ENCODE assay signal across 11 mouse cellular contexts in the genomic region with DNA sequence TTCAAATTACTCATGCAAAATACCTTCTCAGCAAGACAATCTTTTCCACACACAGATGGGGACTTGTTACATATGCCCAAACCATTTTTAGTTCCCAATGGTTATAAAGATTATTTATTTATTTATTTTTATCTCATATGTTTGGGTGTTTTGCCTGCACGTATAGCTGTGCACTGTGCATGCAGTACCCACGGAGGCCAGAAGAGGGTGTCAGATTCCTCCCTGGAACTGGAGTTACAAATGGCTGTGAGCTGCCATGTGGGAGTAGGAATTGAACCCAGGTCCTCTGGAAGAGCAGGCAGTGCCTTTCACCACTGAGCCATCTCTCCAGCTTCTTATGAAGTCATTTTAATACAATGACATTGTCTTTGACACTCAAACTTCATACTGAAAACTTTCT. TPM values are rescaled to one million over a fixed set of nuclear protein-coding genes. Genes with fewer than 3 reads are reported as not detected.
DNase-seq lines count a peak whose midpoint lies in the region; ATAC-seq and TF ChIP-seq lines count a peak whose summit lies in the region.
"Had no signal": no experiment of that assay in that cellular context is flagged by ENCODE, and none has a peak within 500 bp of the region (broad histone marks: within the 10 kb centered on the region; RNA-seq: fewer than 3 reads in every experiment).

No protein-coding gene starts in this region.

- H3K27ac ChIP-seq in lung, embryonic 14.5 days (ENCODE audit: low read depth): no peak overlapping the region
- no peak overlapping the region for H3K27ac ChIP-seq in bone marrow macrophage, adult 2 months (ENCODE audit: insufficient read depth, low read depth, low read length)
- no peak overlapping the region for H3K27ac ChIP-seq in lung, postnatal 0 days (ENCODE audit: low read length)

- peak overlapping the region; percentile 1; the same call in 1 of the 2 replicates for H3K4me3 ChIP-seq in lung, embryonic 14.5 days (ENCODE audit: low read depth, low read length)
- no peak overlapping the region for H3K4me3 ChIP-seq in bone marrow macrophage, adult 2 months (ENCODE audit: insufficient read depth, low read length)
- H3K4me3 ChIP-seq in lung, postnatal 0 days (ENCODE audit: low read depth, low read length): no peak overlapping the region

- no peaks in the 10 kb centered on the region for H3K4me1 ChIP-seq in lung, embryonic 14.5 days (ENCODE audit: insufficient read depth)
- H3K4me1 ChIP-seq in bone marrow macrophage, adult 2 months (ENCODE audit: control insufficient read depth, insufficient read depth, low read length): no peaks in the 10 kb centered on the region
- no peaks in the 10 kb centered on the region for H3K4me1 ChIP-seq in lung, postnatal 0 days (ENCODE audit: insufficient read depth, low read depth, low read length)

- peak; percentile 61 for TF ChIP-seq CTCF in lung, embryonic 14.5 days (IDR thresholded peaks at IDR 0.05; ENCODE audit: low read depth)
- TF ChIP-seq CTCF in bone marrow macrophage, adult 2 months (IDR thresholded peaks at IDR 0.05; ENCODE audit: low read depth, low read length): peak; percentile 17; the same call in 1 of the 2 replicates
- TF ChIP-seq CTCF in lung, postnatal 0 days (IDR thresholded peaks at IDR 0.05): peak; percentile 66

- no peaks in the 10 kb centered on the region for H3K9me3 ChIP-seq in lung, embryonic 14.5 days (ENCODE audit: low read depth, low read length)
- H3K9me3 ChIP-seq in lung, postnatal 0 days (ENCODE audit: low read length): no peaks in the 10 kb centered on the region

- no peak for TF ChIP-seq POLR2A in bone marrow macrophage, adult 2 months (IDR thresholded peaks at IDR 0.05; ENCODE audit: borderline replicate concordance, low read depth, low read length)

- peak; percentile 37 for DNase-seq in embryo, embryonic 10 days (ENCODE audit: low spot score)
- DNase-seq in embryo, embryonic 9.5 days (ENCODE audit: extremely low spot score): no peak
- DNase-seq in lung, embryonic 14.5 days: peak; percentile 53
- DNase-seq in lung, postnatal 25 days (ENCODE audit: low spot score): no peak
- DNase-seq in lung, postnatal 0 days (ENCODE audit: low spot score): no peak
- no peak for DNase-seq in frontal cortex, adult 2 months (ENCODE audit: extremely low spot score in 1 of 2, low spot score in 1 of 2)
- DNase-seq: cerebellum, adult 11-12 months; kidney, adult 9 months had no signal

- no peaks in the 10 kb centered on the region for H3K36me3 ChIP-seq in lung, embryonic 14.5 days (ENCODE audit: insufficient read depth)
- H3K36me3 ChIP-seq in lung, postnatal 0 days (ENCODE audit: insufficient read depth, low read length): no peaks in the 10 kb centered on the region
- H3K36me3 ChIP-seq: G1E had no signal

- peak overlapping the region; percentile 30 for H3K4me2 ChIP-seq in lung, embryonic 14.5 days
- H3K4me2 ChIP-seq in lung, postnatal 0 days (replicated peaks; ENCODE audit: low read depth, low read length): peak overlapping the region; percentile 47; the same call in 1 of the 2 replicates

- no peak for ATAC-seq in lung, embryonic 14.5 days (ENCODE audit: insufficient read depth)
- ATAC-seq in lung, postnatal 0 days: no peak
- ATAC-seq in erythroblast, adult 5-6 weeks (replicated peaks; ENCODE audit: low FRiP score, poor library complexity, severe bottlenecking): no peak

- WGBS in lung, embryonic 14.5 days: 35% methylated on average over 2 of the region's 2 CpGs
- 33% methylated on average over 2 of the region's 2 CpGs for WGBS in lung, postnatal 0 days

- H3K9ac ChIP-seq in lung, embryonic 14.5 days: no peak overlapping the region
- no peak overlapping the region for H3K9ac ChIP-seq in lung, postnatal 0 days (replicated peaks; ENCODE audit: low read depth)

- H3K27me3 ChIP-seq in lung, embryonic 14.5 days (ENCODE audit: insufficient read depth, low read length): no peaks in the 10 kb centered on the region
- no peaks in the 10 kb centered on the region for H3K27me3 ChIP-seq in lung, postnatal 0 days (replicated peaks; ENCODE audit: insufficient read depth, low read length)

- TF ChIP-seq EP300 in lung, postnatal 0 days (IDR thresholded peaks at IDR 0.05): no peak

RNA-seq across cellular contexts. Expression of a gene that starts 7.7 kb away (rescaled TPM):
- 5.5 and 5.7 TPM in 2 replicates for polyA plus RNA-seq in lung, embryonic 14.5 days (2014; fragmentation: Nextera tagmentation; extraction: Ambion mirVana)
- 1.7 and 2.3 TPM in 2 replicates for polyA plus RNA-seq in bone marrow macrophage, adult 2 months (2012; ENCODE audit: insufficient read depth, insufficient read length, missing spikeins)
- 5.5 TPM in 2 replicates for polyA plus RNA-seq in lung, postnatal 0 days (2015; fragmentation: Nextera tagmentation; extraction: Ambion mirVana)
- 19.4 and 20.6 TPM in 2 replicates for polyA plus RNA-seq in frontal cortex, adult 2 months (2012; rRNA removed)
- total RNA-seq in erythroblast, adult 5-6 weeks (2015; ENCODE audit: low replicate concordance): 2.3 and 5.4 TPM in 2 replicates
- total RNA-seq in erythroblast, adult 5-6 weeks (2017; ENCODE audit: low replicate concordance): not detected in 2 replicates
- polyA plus RNA-seq: G1E had no signal

Comparison
In these comparisons a context has a peak if more than half of its experiments do, and no peak if none do; other contexts are left out.
1. DNase-seq: peak in embryo, embryonic 10 days (single experiment) and lung, embryonic 14.5 days (single experiment); none in embryo, embryonic 9.5 days (single experiment), lung, postnatal 25 days (single experiment), lung, postnatal 0 days (single experiment) and frontal cortex, adult 2 months (0 of 2).
2. Peak in every context shown above with its lines, with median percentiles within 50 percentile points of each other: CTCF ChIP-seq.